Mouse (Mus musculus): ENCODE data around the gene Slc6a6.

GRCm38 (mm10) chr6:91684474-91684829 is 599 bp downstream of the Slc6a6 start:
- TF ChIP-seq CTCF (conservative IDR thresholded peaks at IDR 0.05 in 1 of 2, IDR thresholded peaks at IDR 0.05 in 1 of 2; ENCODE audit: low read depth in 2 of 2, low read length in 2 of 2) (no peak), POLR2AphosphoS2 (IDR thresholded peaks at IDR 0.05; ENCODE audit: low read depth, low read length) (no peak), POLR2A (IDR thresholded peaks at IDR 0.05; ENCODE audit: low read depth, low read length) (no peak), NRF1 (IDR thresholded peaks at IDR 0.05; ENCODE audit: low read depth, low read length) (no peak)
